Mouse (Mus musculus) heart, adult 2 months (tissue): ENCODE results near the gene Tmem132e.

Experiments used
- CTCF ChIP-seq: fragments of 200-600 bp; IDR thresholded peaks from 2 replicates; pipeline ENCODE4 v1.8.1; 2022; ENCODE audit warnings: antibody characterized with exemption, mild to moderate bottlenecking, moderate library complexity
- EP300 ChIP-seq: fragments of 200-500 bp; IDR thresholded peaks from 2 replicates; pipeline ENCODE4 v1.6.1; 2011; ENCODE audit warnings: low read depth, low read length, control low read depth; ENCODE audit not compliant: insufficient read depth

- no peak for TF ChIP-seq CTCF
- TF ChIP-seq EP300, result no peak
Measured at GRCm38 (mm10) chr11:82453230-82453629, 64.5 kb downstream of the Tmem132e start.
